28 mouse cellular contexts compared by ENCODE assay signal in the genomic region with DNA sequence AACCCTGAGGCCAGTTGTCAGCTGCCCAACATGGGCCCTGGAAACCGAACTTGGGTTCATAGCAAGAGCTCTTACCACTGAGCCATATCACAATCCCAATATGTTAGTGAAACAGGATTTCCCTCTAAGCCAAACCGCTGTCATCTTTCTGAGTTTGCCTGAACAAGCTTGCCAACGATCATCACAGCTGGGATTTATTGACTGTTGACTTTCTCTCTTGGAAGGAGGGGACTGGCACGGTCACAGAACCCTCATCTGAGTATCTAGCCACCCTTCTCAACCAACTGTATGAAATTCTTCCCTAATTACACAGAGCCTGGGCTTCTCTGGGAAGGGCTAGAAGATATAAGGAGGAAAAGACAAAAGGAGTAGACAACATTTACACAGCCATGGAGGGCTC. TPM values are rescaled to one million over a fixed set of nuclear protein-coding genes. Genes with fewer than 3 reads are reported as not detected.
DNase-seq lines count a peak whose midpoint lies in the region; ATAC-seq and TF ChIP-seq lines count a peak whose summit lies in the region.
"Had no signal": no experiment of that assay in that cellular context is flagged by ENCODE, and none has a peak within 500 bp of the region (broad histone marks: within the 10 kb centered on the region; RNA-seq: fewer than 3 reads in every experiment).

No protein-coding gene starts in this region.

- H3K27ac ChIP-seq in heart, embryonic 12.5 days (ENCODE audit: poor library complexity, severe bottlenecking): no peak overlapping the region
- H3K27ac ChIP-seq in heart, embryonic 11.5 days (ENCODE audit: low read depth, low read length): no peak overlapping the region
- H3K27ac ChIP-seq in forebrain, postnatal 0 days (ENCODE audit: low read depth, low read length): no peak overlapping the region
- H3K27ac ChIP-seq: embryonic facial prominence, embryonic 12.5 days; forebrain, embryonic 15.5 days; heart, embryonic 15.5 days; hindbrain, embryonic 13.5 days; hindbrain, postnatal 0 days had no signal

- WGBS in heart, embryonic 12.5 days: 75% methylated on average over 4 of the region's 4 CpGs
- WGBS in heart, embryonic 11.5 days (ENCODE audit: insufficient replicate concordance): 70% methylated on average over 4 of the region's 4 CpGs
- 82% methylated on average over 4 of the region's 4 CpGs for WGBS in forebrain, postnatal 0 days

- H3K4me3 ChIP-seq in heart, embryonic 12.5 days: no peak overlapping the region
- H3K4me3 ChIP-seq in heart, embryonic 11.5 days (ENCODE audit: low read depth, low read length): no peak overlapping the region
- no peak overlapping the region for H3K4me3 ChIP-seq in forebrain, postnatal 0 days (ENCODE audit: low read depth, low read length)
- H3K4me3 ChIP-seq: embryonic facial prominence, embryonic 12.5 days; forebrain, embryonic 15.5 days; heart, embryonic 15.5 days; hindbrain, embryonic 13.5 days had no signal

- H3K9me3 ChIP-seq in heart, embryonic 12.5 days (replicated peaks): no peaks in the 10 kb centered on the region
- no peaks in the 10 kb centered on the region for H3K9me3 ChIP-seq in heart, embryonic 11.5 days (replicated peaks; ENCODE audit: control insufficient read depth, low read length)
- no peaks in the 10 kb centered on the region for H3K9me3 ChIP-seq in forebrain, postnatal 0 days (ENCODE audit: low read length)
- H3K9me3 ChIP-seq: embryonic facial prominence, embryonic 12.5 days; forebrain, embryonic 15.5 days; heart, embryonic 15.5 days; hindbrain, embryonic 13.5 days had no signal

- H3K36me3 ChIP-seq in heart, embryonic 12.5 days: no peaks in the 10 kb centered on the region
- H3K36me3 ChIP-seq in heart, embryonic 11.5 days (ENCODE audit: control insufficient read depth, insufficient read depth, low read length): no peaks in the 10 kb centered on the region
- H3K36me3 ChIP-seq in forebrain, postnatal 0 days (ENCODE audit: insufficient read depth): no peaks in the 10 kb centered on the region
- H3K36me3 ChIP-seq: embryonic facial prominence, embryonic 12.5 days; forebrain, embryonic 15.5 days; heart, embryonic 15.5 days; hindbrain, embryonic 13.5 days had no signal

- H3K4me2 ChIP-seq in heart, embryonic 12.5 days: no peak overlapping the region
- no peak overlapping the region for H3K4me2 ChIP-seq in heart, embryonic 11.5 days
- no peak overlapping the region for H3K4me2 ChIP-seq in forebrain, postnatal 0 days (ENCODE audit: low read depth)
- H3K4me2 ChIP-seq: embryonic facial prominence, embryonic 12.5 days; forebrain, embryonic 15.5 days; heart, embryonic 15.5 days; hindbrain, embryonic 13.5 days had no signal

- no peak for ATAC-seq in heart, embryonic 12.5 days (ENCODE audit: insufficient number of reproducible peaks, low FRiP score)
- no peak for ATAC-seq in heart, embryonic 11.5 days (replicated peaks; ENCODE audit: insufficient number of reproducible peaks, low FRiP score, low TSS enrichment)
- ATAC-seq in forebrain, postnatal 0 days: no peak
- ATAC-seq: activated CD4-positive, CD25-positive, alpha-beta regulatory T cell, adult 4 months; forebrain, embryonic 15.5 days; hindbrain, postnatal 0 days; Patski had no signal

- H3K27me3 ChIP-seq in heart, embryonic 12.5 days (replicated peaks): no peaks in the 10 kb centered on the region
- no peaks in the 10 kb centered on the region for H3K27me3 ChIP-seq in heart, embryonic 11.5 days (ENCODE audit: control insufficient read depth, insufficient read depth, low read length)
- no peaks in the 10 kb centered on the region for H3K27me3 ChIP-seq in forebrain, postnatal 0 days (ENCODE audit: insufficient read depth, low read length)
- H3K27me3 ChIP-seq: embryonic facial prominence, embryonic 12.5 days; forebrain, embryonic 15.5 days; heart, embryonic 15.5 days; hindbrain, embryonic 13.5 days; Patski had no signal

- H3K4me1 ChIP-seq in heart, embryonic 12.5 days (replicated peaks): no peaks in the 10 kb centered on the region
- no peaks in the 10 kb centered on the region for H3K4me1 ChIP-seq in heart, embryonic 11.5 days (ENCODE audit: control insufficient read depth, insufficient read depth, low read length)
- no peaks in the 10 kb centered on the region for H3K4me1 ChIP-seq in forebrain, postnatal 0 days (ENCODE audit: insufficient read depth)
- H3K4me1 ChIP-seq: embryonic facial prominence, embryonic 12.5 days; forebrain, embryonic 15.5 days; heart, embryonic 15.5 days; hindbrain, embryonic 13.5 days had no signal

- TF ChIP-seq CTCF in forebrain, postnatal 0 days (IDR thresholded peaks at IDR 0.05; ENCODE audit: low read depth): no peak

- DNase-seq in heart, adult 18-20 months: peak; percentile 17 to 35
- peak; percentile 9 for DNase-seq in heart, postnatal 4 days
- peak; percentile 45 for DNase-seq in lung, postnatal 14 days
- DNase-seq in forebrain, postnatal 0 days: no peak
- DNase-seq in urinary bladder, adult 2 months (ENCODE audit: low spot score): no peak
- DNase-seq: adrenal gland, postnatal 14 days; cerebellum, adult 11-12 months; cerebellum, adult 9-10 months; cerebellum, postnatal 25 days; gastrocnemius, postnatal 25 days; heart, postnatal 36 days had no signal

- no peak overlapping the region for H3K9ac ChIP-seq in heart, embryonic 12.5 days
- H3K9ac ChIP-seq in heart, embryonic 11.5 days (ENCODE audit: low read depth, low read length): no peak overlapping the region
- H3K9ac ChIP-seq in forebrain, postnatal 0 days: no peak overlapping the region
- H3K9ac ChIP-seq: embryonic facial prominence, embryonic 12.5 days; forebrain, embryonic 15.5 days; heart, embryonic 15.5 days; hindbrain, embryonic 13.5 days had no signal

RNA-seq across cellular contexts. Expression of a gene that starts 22.2 kb away (rescaled TPM):
- total RNA-seq in heart, adult 18-20 months (2021): 1 to 10 TPM; 3.0 to 3.2 TPM
- polyA plus RNA-seq in heart, embryonic 12.5 days (2016; fragmentation: Nextera tagmentation; extraction: Ambion mirVana): 5.2 and 5.4 TPM in 2 replicates
- total RNA-seq in heart, postnatal 4 days (2021): 1 to 10 TPM; 4.9 to 5.4 TPM
- polyA plus RNA-seq in heart, embryonic 11.5 days (2014; fragmentation: Nextera tagmentation; extraction: Ambion mirVana): 3.8 and 5.6 TPM in 2 replicates
- total RNA-seq in forebrain, postnatal 0 days (2014; rRNA removed): 14.4 and 15.0 TPM in 2 replicates
- 4.0 and 6.5 TPM in 2 replicates for polyA plus RNA-seq in forebrain, postnatal 0 days (2015; fragmentation: Nextera tagmentation; extraction: Ambion mirVana)
- 15.3 and 17.5 TPM in 2 replicates for polyA plus RNA-seq in urinary bladder, adult 2 months (2012; rRNA removed)

RNA-seq across cellular contexts. Expression of a gene that starts 26.1 kb away (rescaled TPM):
- not detected for total RNA-seq in heart, adult 18-20 months (2021)
- polyA plus RNA-seq in heart, embryonic 12.5 days (2016; fragmentation: Nextera tagmentation; extraction: Ambion mirVana): not detected in 2 replicates
- total RNA-seq in heart, postnatal 4 days (2021): not detected
- polyA plus RNA-seq in heart, embryonic 11.5 days (2014; fragmentation: Nextera tagmentation; extraction: Ambion mirVana): not detected in 2 replicates
- not detected in 2 replicates for total RNA-seq in forebrain, postnatal 0 days (2014; rRNA removed)
- not detected in 2 replicates for polyA plus RNA-seq in forebrain, postnatal 0 days (2015; fragmentation: Nextera tagmentation; extraction: Ambion mirVana)
- polyA plus RNA-seq in urinary bladder, adult 2 months (2012; rRNA removed): not detected in 2 replicates
- total RNA-seq: adrenal gland, adult 18-20 months; adrenal gland, postnatal 14 days; gastrocnemius, postnatal 25 days; granulocyte monocyte progenitor cell, adult 5-6 weeks; heart, postnatal 36 days; hindbrain, postnatal 0 days; MEL had no signal
- polyA plus RNA-seq: activated CD4-positive, CD25-positive, alpha-beta regulatory T cell, adult 4 months; C2C12; cortical plate, adult 2 months; embryonic facial prominence, embryonic 12.5 days; forebrain, embryonic 11.5 days; forebrain, embryonic 15.5 days; frontal cortex, adult 2 months; heart, embryonic 15.5 days; hindbrain, embryonic 13.5 days; hindbrain, postnatal 0 days; intestine, embryonic 14.5 days; Patski had no signal

Comparison
In these comparisons a context has a peak if more than half of its experiments do, and no peak if none do; other contexts are left out.
1. DNase-seq: peak in heart, adult 18-20 months (2 of 2), heart, postnatal 4 days (single experiment) and lung, postnatal 14 days (single experiment); none in forebrain, postnatal 0 days (single experiment) and urinary bladder, adult 2 months (single experiment).